In genomic region chr11:102008954-102009637, GRCm38 (mm10) we compare ENCODE assay signal across 13 mouse cellular contexts. TPM values are rescaled to one million over a fixed set of nuclear protein-coding genes. Genes with fewer than 3 reads are reported as not detected.
A peak's percentile ranks its signal among the peaks of the same experiment; 100 is the strongest.
DNase-seq lines count a peak whose midpoint lies in the region; ATAC-seq and TF ChIP-seq lines count a peak whose summit lies in the region.
"Had no signal": no experiment of that assay in that cellular context is flagged by ENCODE, and none has a peak within 500 bp of the region (broad histone marks: within the 10 kb centered on the region; RNA-seq: fewer than 3 reads in every experiment).

No protein-coding gene starts in this region.

- H3K36me3 ChIP-seq in heart, embryonic 14.5 days (ENCODE audit: control insufficient read depth, insufficient read depth, low read length) = peaks cover 6% of the 10 kb centered on the region; the same call in 1 of the 2 replicates
- H3K36me3 ChIP-seq in midbrain, embryonic 12.5 days = peaks cover 78% of the 10 kb centered on the region
- H3K36me3 ChIP-seq in midbrain, postnatal 0 days (ENCODE audit: insufficient read depth, low read length) = peaks cover 50% of the 10 kb centered on the region
- peaks cover 10% of the 10 kb centered on the region; the same call in 1 of the 2 replicates for H3K36me3 ChIP-seq in limb, embryonic 11.5 days (ENCODE audit: control insufficient read depth, insufficient read depth, low read length)
- H3K36me3 ChIP-seq in stomach, embryonic 16.5 days (ENCODE audit: control insufficient read depth, insufficient read depth, low read length) = no peaks in the 10 kb centered on the region
- H3K36me3 ChIP-seq: liver, embryonic 13.5 days had no signal

- peaks cover 4 to 8% of the 10 kb centered on the region in 2 experiments; a peak in 1 of 4 replicates for H3K4me1 ChIP-seq in heart, embryonic 14.5 days (ENCODE audit: control insufficient read depth in 2 of 2, insufficient read depth in 2 of 2, low read length in 2 of 2)
- H3K4me1 ChIP-seq in midbrain, embryonic 12.5 days = peaks cover 30% of the 10 kb centered on the region
- H3K4me1 ChIP-seq in midbrain, postnatal 0 days (ENCODE audit: insufficient read depth, low read length) = no peaks in the 10 kb centered on the region
- peaks cover 14% of the 10 kb centered on the region for H3K4me1 ChIP-seq in limb, embryonic 11.5 days (ENCODE audit: control insufficient read depth, insufficient read depth, low read length)
- no peaks in the 10 kb centered on the region for H3K4me1 ChIP-seq in stomach, embryonic 16.5 days (ENCODE audit: control insufficient read depth, insufficient read depth, low read length)
- H3K4me1 ChIP-seq: liver, embryonic 13.5 days had no signal

- no peak for TF ChIP-seq CTCF in midbrain, postnatal 0 days (IDR thresholded peaks at IDR 0.05)

- H3K9me3 ChIP-seq in heart, embryonic 14.5 days (ENCODE audit: control insufficient read depth, low read length) = no peaks in the 10 kb centered on the region
- H3K9me3 ChIP-seq in midbrain, embryonic 12.5 days = no peaks in the 10 kb centered on the region
- no peaks in the 10 kb centered on the region for H3K9me3 ChIP-seq in midbrain, postnatal 0 days (ENCODE audit: low read length)
- H3K9me3 ChIP-seq in limb, embryonic 11.5 days (ENCODE audit: control insufficient read depth, low read length) = no peaks in the 10 kb centered on the region
- H3K9me3 ChIP-seq in stomach, embryonic 16.5 days (replicated peaks; ENCODE audit: control insufficient read depth, low read length) = 0 out of 2 replicates have a peak, but pooled peaks cover 3% of the 10 kb centered on the region
- H3K9me3 ChIP-seq: liver, embryonic 13.5 days had no signal

- peak overlapping the region; percentile 16; the same call in 1 of the 2 replicates for H3K9ac ChIP-seq in heart, embryonic 14.5 days (ENCODE audit: low read length)
- no peak overlapping the region for H3K9ac ChIP-seq in midbrain, embryonic 12.5 days (replicated peaks)
- H3K9ac ChIP-seq in midbrain, postnatal 0 days (replicated peaks; ENCODE audit: low read length, poor library complexity, severe bottlenecking) = no peak overlapping the region
- no peak overlapping the region; the same call in 1 of the 2 replicates for H3K9ac ChIP-seq in limb, embryonic 11.5 days (ENCODE audit: low read length)
- H3K9ac ChIP-seq in stomach, embryonic 16.5 days (ENCODE audit: low read length) = no peak overlapping the region
- H3K9ac ChIP-seq: liver, embryonic 13.5 days had no signal

- DNase-seq in heart, postnatal 36 days = no peak
- DNase-seq in midbrain, postnatal 0 days (ENCODE audit: low spot score) = no peak
- no peak for DNase-seq in limb, embryonic 11.5 days (ENCODE audit: low spot score)
- DNase-seq in layer of hippocampus, postnatal 25 days (ENCODE audit: extremely low spot score in 1 of 2, low spot score in 1 of 2) = no peak
- DNase-seq: kidney, adult 11 months; liver, embryonic 13.5 days; right cerebral cortex, adult 18-20 months; thymus, postnatal 4 days had no signal

- no peaks in the 10 kb centered on the region for H3K27me3 ChIP-seq in heart, embryonic 14.5 days (ENCODE audit: control insufficient read depth, insufficient read depth, low read length)
- H3K27me3 ChIP-seq in midbrain, embryonic 12.5 days = no peaks in the 10 kb centered on the region
- H3K27me3 ChIP-seq in midbrain, postnatal 0 days (ENCODE audit: insufficient read depth, low read length) = no peaks in the 10 kb centered on the region
- H3K27me3 ChIP-seq in limb, embryonic 11.5 days (ENCODE audit: control insufficient read depth, insufficient read depth, low read length) = no peaks in the 10 kb centered on the region
- no peaks in the 10 kb centered on the region for H3K27me3 ChIP-seq in stomach, embryonic 16.5 days (ENCODE audit: control insufficient read depth, insufficient read depth, low read length)

- ATAC-seq in heart, embryonic 14.5 days (ENCODE audit: insufficient number of reproducible peaks, insufficient read depth, low FRiP score, low read depth) = peak; percentile 52
- no peak for ATAC-seq in midbrain, embryonic 12.5 days (ENCODE audit: low FRiP score, low read depth)
- ATAC-seq in midbrain, postnatal 0 days (ENCODE audit: low FRiP score) = no peak
- no peak for ATAC-seq in limb, embryonic 11.5 days (ENCODE audit: insufficient number of reproducible peaks, low FRiP score, low TSS enrichment, low read depth)
- 0 out of 2 replicates have a peak, but pooled peaks have one; percentile 23 for ATAC-seq in stomach, embryonic 16.5 days (ENCODE audit: insufficient read depth, low FRiP score)
- no peak for ATAC-seq in cerebellum, adult (ENCODE audit: insufficient number of reproducible peaks, low FRiP score, low TSS enrichment)

- 61% methylated on average over 15 of the region's 15 CpGs for WGBS in heart, embryonic 14.5 days
- 89% methylated on average over 15 of the region's 15 CpGs for WGBS in midbrain, embryonic 12.5 days
- 81% methylated on average over 15 of the region's 15 CpGs for WGBS in midbrain, postnatal 0 days
- WGBS in limb, embryonic 11.5 days = 88% methylated on average over 15 of the region's 15 CpGs
- 72% methylated on average over 15 of the region's 15 CpGs for WGBS in stomach, embryonic 16.5 days

- intact Hi-C loops in heart, postnatal 36 days (cut with DNase I) = no loop called here

- no peak overlapping the region for H3K4me3 ChIP-seq in heart, embryonic 14.5 days (ENCODE audit: control insufficient read depth in 1 of 2, insufficient read depth in 1 of 2, low read depth in 1 of 2, low read length in 2 of 2)
- no peak overlapping the region for H3K4me3 ChIP-seq in midbrain, embryonic 12.5 days
- no peak overlapping the region for H3K4me3 ChIP-seq in midbrain, postnatal 0 days (ENCODE audit: low read depth, low read length)
- no peak overlapping the region for H3K4me3 ChIP-seq in limb, embryonic 11.5 days (ENCODE audit: low read depth, low read length)
- H3K4me3 ChIP-seq in stomach, embryonic 16.5 days (replicated peaks; ENCODE audit: low read length) = no peak overlapping the region
- H3K4me3 ChIP-seq: liver, embryonic 13.5 days had no signal

- H3K27ac ChIP-seq in heart, embryonic 14.5 days (replicated peaks in 1 of 2; ENCODE audit: control insufficient read depth in 1 of 2, insufficient read depth in 1 of 2, low read depth in 2 of 2, low read length in 2 of 2) = peak overlapping the region; percentile 8 to 38; a peak in 1 of 4 replicates
- 0 out of 2 replicates have a peak overlapping the region, but pooled peaks have one; percentile 76 for H3K27ac ChIP-seq in midbrain, embryonic 12.5 days (replicated peaks)
- no peak overlapping the region for H3K27ac ChIP-seq in midbrain, postnatal 0 days (ENCODE audit: low read depth, low read length)
- 0 out of 2 replicates have a peak overlapping the region, but pooled peaks have one; percentile 8 for H3K27ac ChIP-seq in limb, embryonic 11.5 days (replicated peaks; ENCODE audit: low read depth, low read length)
- no peak overlapping the region for H3K27ac ChIP-seq in stomach, embryonic 16.5 days (ENCODE audit: low read length)
- H3K27ac ChIP-seq: liver, embryonic 13.5 days had no signal

- H3K4me2 ChIP-seq in heart, embryonic 14.5 days (ENCODE audit: low read length) = no peak overlapping the region
- no peak overlapping the region for H3K4me2 ChIP-seq in midbrain, embryonic 12.5 days (replicated peaks)
- H3K4me2 ChIP-seq in midbrain, postnatal 0 days (ENCODE audit: low read depth, low read length, poor library complexity, severe bottlenecking) = no peak overlapping the region
- no peak overlapping the region for H3K4me2 ChIP-seq in limb, embryonic 11.5 days (ENCODE audit: low read depth, severe bottlenecking)
- H3K4me2 ChIP-seq in stomach, embryonic 16.5 days (ENCODE audit: low read depth, low read length) = no peak overlapping the region
- H3K4me2 ChIP-seq: liver, embryonic 13.5 days had no signal

RNA-seq across cellular contexts. Expression of gene Mpp3, which starts 19.2 kb away (rescaled TPM):
- 2.9 and 3.3 TPM in 2 replicates for polyA plus RNA-seq in heart, embryonic 14.5 days (2014; fragmentation: Nextera tagmentation; extraction: Ambion mirVana)
- 1 to 10 TPM; 1.7 to 1.9 TPM for total RNA-seq in heart, postnatal 36 days (2021)
- polyA plus RNA-seq in midbrain, embryonic 12.5 days (2016; fragmentation: Nextera tagmentation; extraction: Ambion mirVana) = 32.1 and 33.2 TPM in 2 replicates
- total RNA-seq in midbrain, postnatal 0 days (2014; rRNA removed) = 68.2 and 71.9 TPM in 2 replicates
- 53.9 and 54.7 TPM in 2 replicates for polyA plus RNA-seq in midbrain, postnatal 0 days (2015; fragmentation: Nextera tagmentation; extraction: Ambion mirVana)
- polyA plus RNA-seq in limb, embryonic 11.5 days (2014; fragmentation: Nextera tagmentation; extraction: Ambion mirVana) = 11.3 and 12.7 TPM in 2 replicates
- polyA plus RNA-seq in stomach, embryonic 16.5 days (2015; fragmentation: Nextera tagmentation; extraction: Ambion mirVana) = 7.4 and 9.6 TPM in 2 replicates
- total RNA-seq in layer of hippocampus, postnatal 25 days (2021) = 10 to 100 TPM; 80.5 to 82.4 TPM
- total RNA-seq: granulocyte monocyte progenitor cell, adult 5-6 weeks had no signal

RNA-seq across cellular contexts. Expression of gene Dusp3, which starts 22.3 kb away (rescaled TPM):
- polyA plus RNA-seq in heart, embryonic 14.5 days (2014; fragmentation: Nextera tagmentation; extraction: Ambion mirVana) = 56.4 and 58.9 TPM in 2 replicates
- 100 to 1,000 TPM; 113 to 123 TPM for total RNA-seq in heart, postnatal 36 days (2021)
- polyA plus RNA-seq in midbrain, embryonic 12.5 days (2016; fragmentation: Nextera tagmentation; extraction: Ambion mirVana) = 9.3 and 9.6 TPM in 2 replicates
- 36.3 and 54.3 TPM in 2 replicates for total RNA-seq in midbrain, postnatal 0 days (2014; rRNA removed)
- 44.1 and 48.5 TPM in 2 replicates for polyA plus RNA-seq in midbrain, postnatal 0 days (2015; fragmentation: Nextera tagmentation; extraction: Ambion mirVana)
- polyA plus RNA-seq in limb, embryonic 11.5 days (2014; fragmentation: Nextera tagmentation; extraction: Ambion mirVana) = 9.8 and 11.3 TPM in 2 replicates
- polyA plus RNA-seq in stomach, embryonic 16.5 days (2015; fragmentation: Nextera tagmentation; extraction: Ambion mirVana) = 26.1 and 26.3 TPM in 2 replicates
- total RNA-seq in layer of hippocampus, postnatal 25 days (2021) = 100 to 1,000 TPM; 145 to 154 TPM

RNA-seq across cellular contexts. Expression of gene Cfap97d1, which starts 25.0 kb away (rescaled TPM):
- polyA plus RNA-seq in heart, embryonic 14.5 days (2014; fragmentation: Nextera tagmentation; extraction: Ambion mirVana) = not detected in 2 replicates
- not detected for total RNA-seq in heart, postnatal 36 days (2021)
- not detected in 2 replicates for polyA plus RNA-seq in midbrain, embryonic 12.5 days (2016; fragmentation: Nextera tagmentation; extraction: Ambion mirVana)
- total RNA-seq in midbrain, postnatal 0 days (2014; rRNA removed) = not detected in 2 replicates
- polyA plus RNA-seq in midbrain, postnatal 0 days (2015; fragmentation: Nextera tagmentation; extraction: Ambion mirVana) = not detected in 2 replicates
- not detected in 2 replicates for polyA plus RNA-seq in limb, embryonic 11.5 days (2014; fragmentation: Nextera tagmentation; extraction: Ambion mirVana)
- not detected in 2 replicates for polyA plus RNA-seq in stomach, embryonic 16.5 days (2015; fragmentation: Nextera tagmentation; extraction: Ambion mirVana)
- total RNA-seq in layer of hippocampus, postnatal 25 days (2021) = not detected
- total RNA-seq: granulocyte monocyte progenitor cell, adult 5-6 weeks had no signal
- polyA plus RNA-seq: liver, embryonic 13.5 days had no signal

RNA-seq across cellular contexts. Expression of gene Cd300lg, which starts 32.2 kb away (rescaled TPM):
- polyA plus RNA-seq in heart, embryonic 14.5 days (2014; fragmentation: Nextera tagmentation; extraction: Ambion mirVana) = 4.2 and 4.8 TPM in 2 replicates
- 10 to 100 TPM; 68.3 to 69.5 TPM for total RNA-seq in heart, postnatal 36 days (2021)
- polyA plus RNA-seq in midbrain, embryonic 12.5 days (2016; fragmentation: Nextera tagmentation; extraction: Ambion mirVana) = 0.19 and 0.34 TPM in 2 replicates
- 0.14 TPM in 1 of 2 replicates, not detected in the other for total RNA-seq in midbrain, postnatal 0 days (2014; rRNA removed)
- 0.25 TPM in 2 replicates for polyA plus RNA-seq in midbrain, postnatal 0 days (2015; fragmentation: Nextera tagmentation; extraction: Ambion mirVana)
- 0.35 and 0.47 TPM in 2 replicates for polyA plus RNA-seq in limb, embryonic 11.5 days (2014; fragmentation: Nextera tagmentation; extraction: Ambion mirVana)
- 2.9 and 3.5 TPM in 2 replicates for polyA plus RNA-seq in stomach, embryonic 16.5 days (2015; fragmentation: Nextera tagmentation; extraction: Ambion mirVana)
- total RNA-seq in layer of hippocampus, postnatal 25 days (2021) = not detected

RNA-seq across cellular contexts. Expression of gene Sost, which starts 42.3 kb away (rescaled TPM):
- 0.12 and 0.55 TPM in 2 replicates for polyA plus RNA-seq in heart, embryonic 14.5 days (2014; fragmentation: Nextera tagmentation; extraction: Ambion mirVana)
- total RNA-seq in heart, postnatal 36 days (2021) = 1 to 10 TPM; 2.1 to 2.7 TPM
- 0.17 and 0.25 TPM in 2 replicates for polyA plus RNA-seq in midbrain, embryonic 12.5 days (2016; fragmentation: Nextera tagmentation; extraction: Ambion mirVana)
- 0.11 TPM in 1 of 2 replicates, not detected in the other for total RNA-seq in midbrain, postnatal 0 days (2014; rRNA removed)
- polyA plus RNA-seq in midbrain, postnatal 0 days (2015; fragmentation: Nextera tagmentation; extraction: Ambion mirVana) = 0.12 TPM in 1 of 2 replicates, not detected in the other
- 0.41 and 0.43 TPM in 2 replicates for polyA plus RNA-seq in limb, embryonic 11.5 days (2014; fragmentation: Nextera tagmentation; extraction: Ambion mirVana)
- not detected in 2 replicates for polyA plus RNA-seq in stomach, embryonic 16.5 days (2015; fragmentation: Nextera tagmentation; extraction: Ambion mirVana)
- total RNA-seq in layer of hippocampus, postnatal 25 days (2021) = not detected
- total RNA-seq: granulocyte monocyte progenitor cell, adult 5-6 weeks had no signal

Comparison
In these comparisons a context has a peak if more than half of its experiments do, and no peak if none do; other contexts are left out.
1. H3K27ac ChIP-seq: peak in heart, embryonic 14.5 days (2 of 2), midbrain, embryonic 12.5 days (single experiment) and limb, embryonic 11.5 days (single experiment); none in midbrain, postnatal 0 days (single experiment) and stomach, embryonic 16.5 days (single experiment).
2. ATAC-seq: peak in heart, embryonic 14.5 days (single experiment) and stomach, embryonic 16.5 days (single experiment); none in midbrain, embryonic 12.5 days (single experiment), midbrain, postnatal 0 days (single experiment), limb, embryonic 11.5 days (single experiment) and cerebellum, adult (single experiment).